Mouse (Mus musculus) cerebellum, postnatal 36 days (tissue): ENCODE measurements at regions not wholly inside any gene's neighbourhood (a gene's known extent, or its start where the extent isn't known, plus 50 kb on each side); places are given as distances from the start of the nearest gene placed in this dataset.

Experiments
- DNase-seq, 2 experiments: peaks; one replicate each; pipeline ENCODE4 v3.0.0; 2021 to 2022; ENCODE audit warnings: mixed read lengths in 2 of 2

GRCm38 (mm10) chr3:66646251-66646650, 334.9 kb upstream of the Rsrc1 start:
- no peak for DNase-seq

GRCm38 (mm10) chr3:66649271-66649670, 331.9 kb upstream of the Rsrc1 start:
- no peak for DNase-seq

- DNase-seq = peak; percentile 37 to 45
These were observed 331.0 kb upstream of the Rsrc1 start for GRCm38 (mm10) chr3:66650076-66650748.

GRCm38 (mm10) chr3:66650749-66651472, 330.3 kb upstream of the Rsrc1 start:
- DNase-seq = no peak

GRCm38 (mm10) chr3:66652139-66652846, 328.9 kb upstream of the Rsrc1 start:
- DNase-seq = no peak

GRCm38 (mm10) chr3:66653961-66654360, 327.2 kb upstream of the Rsrc1 start:
- DNase-seq = no peak

GRCm38 (mm10) chr3:66654860-66655259, 326.3 kb upstream of the Rsrc1 start:
- DNase-seq = no peak

GRCm38 (mm10) chr3:66656458-66656857, 324.7 kb upstream of the Rsrc1 start:
- DNase-seq = no peak

- no peak for DNase-seq
These were observed 320.6 kb upstream of the Rsrc1 start for GRCm38 (mm10) chr3:66660555-66660954.

- DNase-seq = no peak
These were observed 319.2 kb upstream of the Rsrc1 start for GRCm38 (mm10) chr3:66661826-66662618.

GRCm38 (mm10) chr3:66683589-66684286, 297.5 kb upstream of the Rsrc1 start:
- no peak for DNase-seq

GRCm38 (mm10) chr3:66684287-66684903, 296.8 kb upstream of the Rsrc1 start:
- no peak for DNase-seq

- no peak for DNase-seq
These were observed 296.1 kb upstream of the Rsrc1 start for GRCm38 (mm10) chr3:66685136-66685535.

- no peak for DNase-seq
These were observed 294.1 kb upstream of the Rsrc1 start for GRCm38 (mm10) chr3:66687126-66687525.

- no peak for DNase-seq
These were observed 290.2 kb upstream of the Rsrc1 start for GRCm38 (mm10) chr3:66690906-66691522.

GRCm38 (mm10) chr3:66695125-66695524, 286.1 kb upstream of the Rsrc1 start:
- DNase-seq = no peak

GRCm38 (mm10) chr3:66695661-66696253, 285.4 kb upstream of the Rsrc1 start:
- DNase-seq = no peak

GRCm38 (mm10) chr3:66698083-66698482, 283.1 kb upstream of the Rsrc1 start:
- DNase-seq = no peak

- DNase-seq = no peak
These were observed 275.4 kb upstream of the Rsrc1 start for GRCm38 (mm10) chr3:66705766-66706165.

GRCm38 (mm10) chr3:66735468-66735867, 245.7 kb upstream of the Rsrc1 start:
- DNase-seq = no peak
